Mouse (Mus musculus): Measurements from ENCODE around the gene Prcd.

Prcd gene

GRCm38 (mm10) chr11:116625081-116626000 lies 28.0 kb upstream of the Prcd start:
- in situ Hi-C loops (cut with MseI, MboI) = loop anchor here in 1 of 2 experiments (5.0 kb wide), 1 partner anchor 33 kb away; no protein-coding TSS in a partner anchor

- in situ Hi-C loops (cut with MseI, MboI) = loop anchor here in 1 of 2 experiments (5.0 kb wide), 1 partner anchor 34 kb away; no protein-coding TSS in a partner anchor
Measured at GRCm38 (mm10) chr11:116626299-116627071, 26.8 kb upstream of the Prcd start, which contains the start of gene Rhbdf2. Gene Rhbdf2, minus strand, starts transcription at chr11:116627019.

- in situ Hi-C loops (cut with MseI, MboI) = loop anchor here in 1 of 2 experiments (5.0 kb wide), 1 partner anchor 35 kb away; no protein-coding TSS in a partner anchor
Measured at GRCm38 (mm10) chr11:116627072-116628020, 26.0 kb upstream of the Prcd start.

GRCm38 (mm10) chr11:116628712-116629111 lies 24.6 kb upstream of the Prcd start:
- in situ Hi-C loops (cut with MseI, MboI) = loop anchor here in 1 of 2 experiments (5.0 kb wide), 1 partner anchor 36 kb away; no protein-coding TSS in a partner anchor

GRCm38 (mm10) chr11:116629472-116629871 lies 23.9 kb upstream of the Prcd start:
- in situ Hi-C loops (cut with MseI, MboI) = loop anchor here in 1 of 2 experiments (5.0 kb wide), 1 partner anchor 37 kb away; no protein-coding TSS in a partner anchor

GRCm38 (mm10) chr11:116630171-116630965 lies 23.0 kb upstream of the Prcd start:
- in situ Hi-C loops (cut with MseI, MboI) = no loop called here

- in situ Hi-C loops (cut with MseI, MboI) = no loop called here
Measured at GRCm38 (mm10) chr11:116632962-116633361, 20.4 kb upstream of the Prcd start.

GRCm38 (mm10) chr11:116636607-116637006 lies 16.7 kb upstream of the Prcd start:
- in situ Hi-C loops (cut with MseI, MboI) = loop anchor here in 1 of 2 experiments (5.0 kb wide), 1 partner anchor 36 kb away; no protein-coding TSS in a partner anchor

GRCm38 (mm10) chr11:116641168-116641567 lies 12.2 kb upstream of the Prcd start:
- in situ Hi-C loops (cut with MseI, MboI) = loop anchor here in 1 of 2 experiments (5.0 kb wide), 1 partner anchor 166 kb away; no protein-coding TSS in a partner anchor

GRCm38 (mm10) chr11:116641731-116642130 lies 11.6 kb upstream of the Prcd start:
- in situ Hi-C loops (cut with MseI, MboI) = loop anchor here in 1 of 2 experiments (5.0 kb wide), 1 partner anchor 166 kb away; no protein-coding TSS in a partner anchor

GRCm38 (mm10) chr11:116642681-116643578 lies 10.4 kb upstream of the Prcd start:
- in situ Hi-C loops (cut with MseI, MboI) = loop anchor here in 1 of 2 experiments (5.0 kb wide), 1 partner anchor 164 kb away; no protein-coding TSS in a partner anchor

- in situ Hi-C loops (cut with MseI, MboI) = loop anchor here in 1 of 2 experiments (5.0 kb wide), 1 partner anchor 164 kb away; no protein-coding TSS in a partner anchor
Measured at GRCm38 (mm10) chr11:116643579-116644224, 9.6 kb upstream of the Prcd start.

- in situ Hi-C loops (cut with MseI, MboI) = loop anchor here (5.0 kb wide), 1 partner anchor 163 kb away; no protein-coding TSS in a partner anchor
Measured at GRCm38 (mm10) chr11:116644225-116645112, 8.9 kb upstream of the Prcd start.

- in situ Hi-C loops (cut with MseI, MboI) = loop anchor here in 1 of 2 experiments (5.0 kb wide), 1 partner anchor 162 kb away; no protein-coding TSS in a partner anchor
Measured at GRCm38 (mm10) chr11:116645446-116646110, 7.8 kb upstream of the Prcd start.

GRCm38 (mm10) chr11:116646136-116646535 lies 7.2 kb upstream of the Prcd start:
- in situ Hi-C loops (cut with MseI, MboI) = loop anchor here in 1 of 2 experiments (5.0 kb wide), 1 partner anchor 161 kb away; no protein-coding TSS in a partner anchor

- in situ Hi-C loops (cut with MseI, MboI) = loop anchor here in 1 of 2 experiments (5.0 kb wide), 1 partner anchor 161 kb away; no protein-coding TSS in a partner anchor
Measured at GRCm38 (mm10) chr11:116646771-116647170, 6.6 kb upstream of the Prcd start.
